Mouse (Mus musculus): ENCODE results near the gene Rcbtb2.

DNA sequence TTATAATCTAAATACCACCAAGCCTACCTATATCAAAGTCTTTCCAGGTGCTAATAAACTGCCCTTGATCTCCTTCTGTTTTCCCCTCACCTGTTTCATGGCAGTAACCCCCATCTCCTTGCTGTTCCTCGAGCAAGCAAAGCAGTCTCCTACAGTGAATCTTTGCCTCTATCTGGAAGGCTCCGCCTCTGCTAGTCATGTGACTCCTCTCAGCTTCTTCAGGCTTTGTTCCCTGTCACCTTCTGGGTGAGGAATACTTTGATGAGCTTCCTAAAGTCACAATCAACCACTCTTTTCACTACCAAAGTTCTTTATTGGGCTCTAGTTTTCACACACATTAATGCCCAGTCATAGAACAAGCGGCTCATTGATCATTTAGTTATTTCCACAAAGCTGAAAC is 36.4 kb upstream of the Rcbtb2 start:
- TF ChIP-seq POLR2A (IDR thresholded peaks at IDR 0.05; ENCODE audit: insufficient read length, low read depth) (no peak), MAX (IDR thresholded peaks at IDR 0.05; ENCODE audit: low read depth) (no peak), POLR2AphosphoS2 (IDR thresholded peaks at IDR 0.05; ENCODE audit: insufficient read length, low read depth) (no peak)

Measured in myocyte (in vitro differentiated cells).